Mouse (Mus musculus): ENCODE measurements around the gene Fam222b. TPM values are rescaled to one million over a fixed set of nuclear protein-coding genes. Genes with fewer than 3 reads are reported as not detected.

Fam222b gene
- polyA plus RNA-seq, 1 experiment from 2014 or later: 13.3 TPM

DNA sequence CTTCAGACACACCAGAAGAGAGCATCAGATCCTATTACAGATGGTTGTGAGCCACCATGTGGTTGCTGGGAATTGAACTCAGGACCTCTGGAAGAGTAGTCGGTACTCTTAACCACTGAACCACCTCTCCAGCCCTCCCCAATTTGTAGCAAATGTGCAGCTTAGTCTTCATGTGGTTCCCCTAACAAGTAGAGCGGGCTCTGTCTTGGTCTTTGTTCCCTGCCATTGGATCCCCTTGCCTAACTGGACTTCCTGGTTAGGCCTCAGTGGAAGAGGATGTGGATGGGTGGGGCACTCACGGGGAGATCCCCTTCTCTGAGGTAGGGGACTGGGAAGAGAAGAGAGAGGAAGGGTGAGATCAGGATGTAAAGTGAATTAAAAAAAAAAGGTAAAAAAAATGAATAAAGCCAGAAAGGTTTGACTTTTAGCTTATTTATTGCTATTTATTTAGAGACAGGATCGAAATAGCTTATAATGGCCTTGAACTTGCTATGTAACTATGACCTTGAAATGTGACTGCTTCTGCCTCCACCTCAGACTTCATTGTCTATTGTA lies 7.5 kb upstream of the Fam222b start:
- Histone ChIP-seq H3K4me1 (replicated peaks; ENCODE audit: insufficient read depth, low read length) (no peaks in the 10 kb centered on the region), H3K27ac (no peak overlapping the region), H3K9me3 (replicated peaks; ENCODE audit: low read length) (no peaks in the 10 kb centered on the region), H3K4me2 (ENCODE audit: low read length) (no peak overlapping the region), H3K4me3 (replicated peaks; ENCODE audit: low read depth, low read length) (no peak overlapping the region), H3K27me3 (ENCODE audit: insufficient read depth, low read length) (no peaks in the 10 kb centered on the region), H3K9ac (ENCODE audit: low read depth, low read length) (no peak overlapping the region), H3K36me3 (ENCODE audit: insufficient read depth, low read length) (no peaks in the 10 kb centered on the region)
- no peak for TF ChIP-seq CTCF (IDR thresholded peaks at IDR 0.05; ENCODE audit: low read depth)
- ATAC-seq (replicated peaks; ENCODE audit: low FRiP score, low read depth) (no peak), DNase-seq (ENCODE audit: low spot score) (no peak)
- 70% methylated on average over 4 of the region's 4 CpGs for WGBS

DNA sequence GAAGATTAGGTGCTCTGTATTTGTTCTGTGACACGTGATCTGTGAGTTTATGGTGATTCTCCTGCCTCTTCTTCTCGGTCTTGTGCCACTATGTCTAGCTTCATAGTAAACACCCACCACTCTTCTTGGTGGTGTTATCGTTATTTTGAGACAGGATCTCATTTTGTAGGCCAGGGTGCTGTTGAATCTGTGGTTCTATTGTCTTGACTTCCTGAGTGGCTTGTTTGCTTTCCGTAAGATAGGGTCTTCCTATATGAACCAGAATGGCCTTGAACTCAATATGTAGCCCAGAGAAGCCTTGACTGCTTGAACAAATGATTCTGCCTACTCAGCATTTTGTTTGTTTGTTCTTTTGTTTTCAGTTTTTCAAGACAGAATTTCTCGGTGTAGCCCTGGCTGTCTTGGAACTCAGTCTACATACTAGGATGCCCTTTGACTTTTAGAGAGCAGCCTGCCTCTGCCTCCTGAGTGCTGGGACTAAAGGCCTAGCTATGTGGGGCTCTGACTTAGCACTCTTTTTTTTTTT lies 6.6 kb upstream of the Fam222b start:
- H3K27me3 ChIP-seq (ENCODE audit: insufficient read depth, low read length): no peaks in the 10 kb centered on the region
- DNase-seq (ENCODE audit: low spot score) (no peak), ATAC-seq (replicated peaks; ENCODE audit: low FRiP score, low read depth) (no peak)
- no peak overlapping the region for H3K27ac ChIP-seq
- H3K36me3 ChIP-seq (ENCODE audit: insufficient read depth, low read length): no peaks in the 10 kb centered on the region
- no peak overlapping the region for H3K9ac ChIP-seq (ENCODE audit: low read depth, low read length)
- no peaks in the 10 kb centered on the region for H3K9me3 ChIP-seq (replicated peaks; ENCODE audit: low read length)
- no peak overlapping the region for H3K4me2 ChIP-seq (ENCODE audit: low read length)
- 75% methylated on average over 5 of the region's 5 CpGs for WGBS
- H3K4me1 ChIP-seq (replicated peaks; ENCODE audit: insufficient read depth, low read length): no peaks in the 10 kb centered on the region
- TF ChIP-seq CTCF (IDR thresholded peaks at IDR 0.05; ENCODE audit: low read depth): no peak
- no peak overlapping the region for H3K4me3 ChIP-seq (replicated peaks; ENCODE audit: low read depth, low read length)

DNA sequence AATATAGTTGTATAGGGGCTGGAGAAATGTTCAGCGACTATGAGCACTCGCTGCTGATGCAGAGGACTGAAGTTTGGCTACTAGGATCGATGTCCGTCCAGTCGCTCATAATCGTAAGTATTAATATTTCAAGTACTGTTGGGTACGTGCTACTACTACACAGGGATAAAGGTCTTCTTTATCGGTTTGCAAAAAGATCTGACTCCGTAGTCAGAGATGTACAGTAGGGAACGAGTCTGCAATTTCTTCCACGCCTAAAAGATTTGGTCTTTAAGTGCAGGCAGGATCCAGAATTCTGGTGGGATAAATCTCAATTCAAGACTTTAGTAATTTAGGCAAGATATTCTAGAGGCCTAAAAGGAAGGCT lies 340 bp upstream of the Fam222b start:
- Histone ChIP-seq H3K36me3 (ENCODE audit: insufficient read depth, low read length) (no peaks in the 10 kb centered on the region), H3K4me3 (replicated peaks; ENCODE audit: low read depth, low read length) (peak overlapping the region; percentile 77), H3K9ac (ENCODE audit: low read depth, low read length) (peak overlapping the region; percentile 64), H3K27me3 (ENCODE audit: insufficient read depth, low read length) (no peaks in the 10 kb centered on the region), H3K4me1 (replicated peaks; ENCODE audit: insufficient read depth, low read length) (peaks cover 7% of the 10 kb centered on the region; the same call in 1 of the 2 replicates), H3K4me2 (ENCODE audit: low read length) (peak overlapping the region; percentile 92), H3K9me3 (replicated peaks; ENCODE audit: low read length) (no peaks in the 10 kb centered on the region), H3K27ac (peak overlapping the region; percentile 38; the same call in 1 of the 2 replicates)
- WGBS: 51% methylated on average over 11 of the region's 11 CpGs
- DNase-seq (ENCODE audit: low spot score) (no peak), ATAC-seq (replicated peaks; ENCODE audit: low FRiP score, low read depth) (no peak)
- TF ChIP-seq CTCF (IDR thresholded peaks at IDR 0.05; ENCODE audit: low read depth): no peak

DNA sequence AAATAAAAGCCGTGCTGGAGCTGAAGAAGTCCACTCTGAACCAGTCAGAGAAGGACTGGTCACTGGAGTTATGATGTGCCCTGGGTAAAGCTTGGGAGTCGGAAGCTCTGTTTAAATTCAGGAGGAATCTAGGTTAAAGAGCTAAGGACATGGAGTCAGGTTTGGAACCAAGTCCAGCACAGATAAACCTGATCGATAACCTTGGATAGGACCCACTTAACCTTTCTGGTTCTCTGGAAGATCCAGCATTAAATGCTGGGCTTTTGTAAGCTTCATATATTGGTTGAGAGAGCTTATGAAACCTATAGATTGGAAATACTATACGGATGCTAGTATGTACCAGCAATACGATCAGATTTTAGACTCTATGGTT lies 670 bp downstream of the Fam222b start:
- peak overlapping the region; percentile 64 for H3K9ac ChIP-seq (ENCODE audit: low read depth, low read length)
- H3K27me3 ChIP-seq (ENCODE audit: insufficient read depth, low read length): no peaks in the 10 kb centered on the region
- H3K36me3 ChIP-seq (ENCODE audit: insufficient read depth, low read length): no peaks in the 10 kb centered on the region
- peak overlapping the region; percentile 92 for H3K4me2 ChIP-seq (ENCODE audit: low read length)
- DNase-seq (ENCODE audit: low spot score) (no peak), ATAC-seq (replicated peaks; ENCODE audit: low FRiP score, low read depth) (no peak)
- H3K4me3 ChIP-seq (replicated peaks; ENCODE audit: low read depth, low read length): peak overlapping the region; percentile 77
- H3K9me3 ChIP-seq (replicated peaks; ENCODE audit: low read length): no peaks in the 10 kb centered on the region
- TF ChIP-seq CTCF (IDR thresholded peaks at IDR 0.05; ENCODE audit: low read depth): no peak
- 14% methylated on average over 5 of the region's 5 CpGs for WGBS
- peaks cover 7% of the 10 kb centered on the region; the same call in 1 of the 2 replicates for H3K4me1 ChIP-seq (replicated peaks; ENCODE audit: insufficient read depth, low read length)
- peak overlapping the region; percentile 38; the same call in 1 of the 2 replicates for H3K27ac ChIP-seq

DNA sequence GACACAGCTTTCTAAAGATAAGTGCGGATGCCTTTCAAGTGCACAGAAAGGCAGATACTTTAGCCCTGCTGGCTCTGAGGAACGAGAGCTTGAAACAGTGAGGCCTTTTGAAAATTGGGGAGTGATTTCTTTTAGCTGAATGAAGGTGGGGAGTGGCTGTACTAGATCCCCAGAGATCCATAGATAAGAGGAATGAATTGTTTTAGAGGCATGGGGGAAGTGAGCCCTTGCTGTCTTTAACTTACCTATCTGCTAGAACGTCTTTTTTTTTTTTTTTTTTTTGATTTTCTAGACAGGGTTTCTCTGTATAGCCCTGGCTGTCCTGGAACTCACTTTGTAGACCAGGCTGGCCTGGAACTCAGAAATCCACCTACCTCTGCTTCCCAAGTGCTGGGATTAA lies 2.6 kb downstream of the Fam222b start:
- TF ChIP-seq CTCF (IDR thresholded peaks at IDR 0.05; ENCODE audit: low read depth): no peak
- Histone ChIP-seq H3K4me3 (replicated peaks; ENCODE audit: low read depth, low read length) (no peak overlapping the region), H3K4me1 (replicated peaks; ENCODE audit: insufficient read depth, low read length) (peaks cover 7% of the 10 kb centered on the region; the same call in 1 of the 2 replicates), H3K9ac (ENCODE audit: low read depth, low read length) (no peak overlapping the region), H3K27ac (no peak overlapping the region), H3K4me2 (ENCODE audit: low read length) (no peak overlapping the region), H3K36me3 (ENCODE audit: insufficient read depth, low read length) (0 out of 2 replicates have a peak, but pooled peaks cover under 1% of the 10 kb centered on the region), H3K9me3 (replicated peaks; ENCODE audit: low read length) (no peaks in the 10 kb centered on the region), H3K27me3 (ENCODE audit: insufficient read depth, low read length) (no peaks in the 10 kb centered on the region)
- WGBS: 59% methylated on average over 3 of the region's 3 CpGs
- DNase-seq (ENCODE audit: low spot score) (no peak), ATAC-seq (replicated peaks; ENCODE audit: low FRiP score, low read depth) (no peak)

DNA sequence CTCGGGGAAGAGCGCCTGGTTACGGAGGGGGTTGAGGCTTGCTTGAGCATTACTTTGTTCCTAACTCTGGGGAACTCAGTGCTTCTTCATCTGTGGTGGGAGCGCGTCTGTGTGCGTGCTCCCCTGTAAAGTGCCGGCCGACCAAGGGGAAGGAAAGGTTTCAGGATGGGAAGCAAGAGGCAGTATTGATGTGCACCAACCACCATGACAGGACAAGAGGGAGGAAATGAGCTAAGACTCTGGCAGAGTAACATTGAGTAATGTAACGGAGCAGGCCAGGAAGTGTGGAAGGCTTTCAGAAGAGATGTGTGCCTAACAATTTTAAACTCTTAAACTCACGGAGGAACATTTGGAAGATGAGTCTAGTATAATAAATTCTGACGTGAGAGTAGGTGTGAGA lies 6.3 kb downstream of the Fam222b start:
- Histone ChIP-seq H3K4me2 (ENCODE audit: low read length) (no peak overlapping the region), H3K27me3 (ENCODE audit: insufficient read depth, low read length) (no peaks in the 10 kb centered on the region), H3K27ac (peak overlapping the region; percentile 19; the same call in 1 of the 2 replicates), H3K9ac (ENCODE audit: low read depth, low read length) (no peak overlapping the region), H3K9me3 (replicated peaks; ENCODE audit: low read length) (no peaks in the 10 kb centered on the region), H3K4me1 (replicated peaks; ENCODE audit: insufficient read depth, low read length) (peaks cover 2% of the 10 kb centered on the region; the same call in 1 of the 2 replicates), H3K4me3 (replicated peaks; ENCODE audit: low read depth, low read length) (no peak overlapping the region), H3K36me3 (ENCODE audit: insufficient read depth, low read length) (0 out of 2 replicates have a peak, but pooled peaks cover 2% of the 10 kb centered on the region)
- DNase-seq (ENCODE audit: low spot score) (no peak), ATAC-seq (replicated peaks; ENCODE audit: low FRiP score, low read depth) (no peak)
- no peak for TF ChIP-seq CTCF (IDR thresholded peaks at IDR 0.05; ENCODE audit: low read depth)
- WGBS: 72% methylated on average over 11 of the region's 11 CpGs

Measured in kidney, postnatal 0 days (tissue).